Mouse (Mus musculus): Measurements from ENCODE around the gene Dnaic2. TPM values are rescaled to one million over a fixed set of nuclear protein-coding genes. Genes with fewer than 3 reads are reported as not detected.

Dnaic2 gene
- polyA plus RNA-seq, 1 experiment: 1.7 TPM

DNA sequence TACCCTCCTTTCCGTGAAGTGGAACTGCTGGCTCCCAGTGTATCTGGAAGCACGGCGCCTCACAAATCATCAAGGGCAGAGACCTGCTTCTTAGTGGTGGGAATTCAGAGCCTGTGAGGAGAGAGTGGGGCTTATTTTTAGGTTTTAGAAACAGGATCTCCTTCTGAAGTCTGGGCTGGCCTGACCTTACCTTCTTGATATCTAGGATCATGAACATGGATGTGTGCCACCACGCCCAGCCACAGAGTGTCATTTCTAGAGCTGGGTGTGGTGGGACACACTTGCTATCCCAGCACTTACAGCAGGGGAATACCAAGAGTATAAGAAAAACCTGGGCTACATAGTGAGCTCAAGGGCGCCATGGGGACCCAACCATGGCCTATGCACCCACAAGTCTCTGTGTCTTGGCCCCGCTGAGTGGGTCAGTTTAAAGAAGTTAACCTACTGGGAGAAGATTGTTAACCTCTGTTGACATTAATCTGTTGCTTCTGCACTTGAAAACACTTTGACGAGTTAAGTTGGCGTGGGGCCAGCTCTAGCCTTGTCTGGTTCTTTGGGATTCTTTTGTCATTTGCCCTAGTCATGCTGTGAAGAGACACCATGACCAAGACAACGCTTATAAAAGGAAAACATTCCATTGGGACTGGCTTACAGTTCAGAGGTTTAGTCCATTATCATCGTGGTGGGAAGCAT is 44.0 kb upstream of the Dnaic2 start:
- H3K27ac ChIP-seq (ENCODE audit: insufficient read depth, low read length): peak overlapping the region; percentile 18; the same call in 1 of the 2 replicates
- TF ChIP-seq POLR2A (IDR thresholded peaks at IDR 0.05; ENCODE audit: insufficient read depth, low read length): no peak
- no peaks in the 10 kb centered on the region for H3K36me3 ChIP-seq (ENCODE audit: control insufficient read depth, insufficient read depth, low read length, poor library complexity, severe bottlenecking)
- no peak overlapping the region for H3K9ac ChIP-seq (ENCODE audit: low read depth, poor library complexity, severe bottlenecking)
- no peaks in the 10 kb centered on the region for H3K9me3 ChIP-seq (replicated peaks; ENCODE audit: control insufficient read depth, insufficient read depth, low read length, poor library complexity, severe bottlenecking)
- no peaks in the 10 kb centered on the region for H3K27me3 ChIP-seq (ENCODE audit: control insufficient read depth, insufficient read depth, low read length, poor library complexity, severe bottlenecking)
- peaks cover 9% of the 10 kb centered on the region for H3K4me1 ChIP-seq (ENCODE audit: control insufficient read depth, insufficient read depth, low read length)
- no peak overlapping the region for H3K4me3 ChIP-seq (ENCODE audit: low read depth, low read length)

DNA sequence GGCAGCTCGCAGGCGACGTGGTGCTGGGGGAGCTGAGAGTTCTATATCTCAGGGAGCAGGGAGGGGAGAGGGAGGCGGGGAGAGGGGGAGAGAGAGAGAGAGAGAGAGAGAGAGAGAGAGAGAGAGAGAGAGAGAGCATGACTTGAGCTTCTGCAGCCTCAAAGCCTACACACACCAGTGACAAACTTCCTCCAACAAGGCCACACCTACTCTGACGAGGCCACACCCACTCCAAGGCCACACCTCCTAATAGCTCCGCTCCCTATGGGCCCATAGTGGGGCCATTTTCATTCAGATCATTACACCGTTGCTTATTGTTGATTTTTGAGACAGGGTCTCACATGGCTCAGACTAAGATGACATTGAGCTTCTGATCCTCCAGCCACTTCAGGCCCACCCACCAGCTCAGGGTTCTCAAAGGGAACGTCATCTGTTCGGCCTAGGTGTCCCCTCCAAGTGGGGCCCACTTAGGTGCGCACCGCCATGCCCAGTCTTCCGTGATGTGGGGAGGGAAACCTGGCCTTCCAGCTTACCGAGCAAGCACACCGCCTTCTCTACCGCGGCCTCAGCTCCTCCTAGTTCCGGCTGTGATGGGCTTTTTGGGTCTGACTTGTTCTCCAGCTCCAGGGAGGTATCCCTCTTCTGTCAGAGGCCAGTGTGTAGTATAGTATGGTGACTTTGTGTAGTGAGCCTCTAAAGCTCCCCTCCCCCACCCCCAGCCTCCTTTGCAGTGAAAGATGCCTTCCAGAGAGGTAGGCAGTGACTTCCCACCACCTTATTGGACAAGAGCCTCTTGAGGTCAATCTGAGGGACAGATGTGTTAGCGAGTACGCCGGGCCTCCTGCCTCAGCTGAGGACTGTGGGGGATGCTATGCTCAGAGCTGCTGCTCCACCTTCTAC is 43.2 kb upstream of the Dnaic2 start:
- no peaks in the 10 kb centered on the region for H3K9me3 ChIP-seq (replicated peaks; ENCODE audit: control insufficient read depth, insufficient read depth, low read length, poor library complexity, severe bottlenecking)
- H3K4me3 ChIP-seq (ENCODE audit: low read depth, low read length): peak overlapping the region; percentile 50
- H3K27me3 ChIP-seq (ENCODE audit: control insufficient read depth, insufficient read depth, low read length, poor library complexity, severe bottlenecking): no peaks in the 10 kb centered on the region
- peak overlapping the region; percentile 24; the same call in 1 of the 2 replicates for H3K9ac ChIP-seq (ENCODE audit: low read depth, poor library complexity, severe bottlenecking)
- TF ChIP-seq EP300 (IDR thresholded peaks at IDR 0.05; ENCODE audit: insufficient read depth, low read depth, low read length) (no peak), POLR2A (IDR thresholded peaks at IDR 0.05; ENCODE audit: insufficient read depth, low read length) (no peak), CTCF (IDR thresholded peaks at IDR 0.05; ENCODE audit: low read depth, low read length) (no peak)
- peak overlapping the region; percentile 33; the same call in 1 of the 2 replicates for H3K27ac ChIP-seq (ENCODE audit: insufficient read depth, low read length)
- H3K36me3 ChIP-seq (ENCODE audit: control insufficient read depth, insufficient read depth, low read length, poor library complexity, severe bottlenecking): no peaks in the 10 kb centered on the region
- peaks cover 9% of the 10 kb centered on the region for H3K4me1 ChIP-seq (ENCODE audit: control insufficient read depth, insufficient read depth, low read length)

DNA sequence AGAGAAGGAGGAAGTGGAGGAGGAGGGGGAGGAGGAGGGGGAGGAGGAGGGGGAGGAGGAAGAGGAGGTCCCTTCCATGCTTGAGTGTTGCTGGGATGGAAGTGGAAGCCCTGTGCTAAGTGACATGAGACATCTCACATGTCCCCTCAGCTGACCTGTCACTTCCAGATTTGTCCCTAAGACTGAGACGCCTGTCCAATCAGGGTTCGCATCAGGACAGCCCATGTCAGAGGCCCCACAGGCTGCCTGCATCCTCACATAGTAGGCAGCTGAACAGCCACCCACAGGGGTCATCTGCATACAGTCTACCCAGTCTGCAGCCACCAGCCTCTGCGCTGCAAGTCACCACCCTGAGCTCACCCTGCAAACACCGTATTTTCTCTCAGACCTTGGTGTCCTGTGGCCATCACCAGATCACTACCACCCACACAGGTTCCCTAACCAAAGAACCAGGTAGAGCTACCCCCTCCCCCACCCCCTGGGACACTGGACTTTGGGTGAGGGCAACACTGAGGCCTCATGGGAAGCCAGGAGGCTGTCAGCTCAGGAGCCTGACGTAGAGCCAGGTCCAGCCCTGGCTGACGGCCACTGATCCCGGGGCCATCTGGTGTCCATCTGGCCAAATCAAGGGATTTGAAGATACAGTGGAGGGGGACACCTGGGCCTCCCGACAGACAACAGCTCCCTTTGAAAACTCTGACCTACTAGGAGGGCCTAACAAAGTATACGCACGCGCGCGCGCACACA is 42.4 kb upstream of the Dnaic2 start:
- H3K27me3 ChIP-seq (ENCODE audit: control insufficient read depth, insufficient read depth, low read length, poor library complexity, severe bottlenecking): no peaks in the 10 kb centered on the region
- no peak overlapping the region for H3K4me3 ChIP-seq (ENCODE audit: low read depth, low read length)
- no peak overlapping the region for H3K9ac ChIP-seq (ENCODE audit: low read depth, poor library complexity, severe bottlenecking)
- H3K9me3 ChIP-seq (replicated peaks; ENCODE audit: control insufficient read depth, insufficient read depth, low read length, poor library complexity, severe bottlenecking): no peaks in the 10 kb centered on the region
- H3K4me1 ChIP-seq (ENCODE audit: control insufficient read depth, insufficient read depth, low read length): peaks cover 9% of the 10 kb centered on the region
- H3K36me3 ChIP-seq (ENCODE audit: control insufficient read depth, insufficient read depth, low read length, poor library complexity, severe bottlenecking): no peaks in the 10 kb centered on the region
- H3K27ac ChIP-seq (ENCODE audit: insufficient read depth, low read length): no peak overlapping the region
- TF ChIP-seq POLR2A (IDR thresholded peaks at IDR 0.05; ENCODE audit: insufficient read depth, low read length): no peak
- no peak for TF ChIP-seq CTCF (IDR thresholded peaks at IDR 0.05; ENCODE audit: low read depth, low read length)
- no peak for TF ChIP-seq EP300 (IDR thresholded peaks at IDR 0.05; ENCODE audit: insufficient read depth, low read depth, low read length)

DNA sequence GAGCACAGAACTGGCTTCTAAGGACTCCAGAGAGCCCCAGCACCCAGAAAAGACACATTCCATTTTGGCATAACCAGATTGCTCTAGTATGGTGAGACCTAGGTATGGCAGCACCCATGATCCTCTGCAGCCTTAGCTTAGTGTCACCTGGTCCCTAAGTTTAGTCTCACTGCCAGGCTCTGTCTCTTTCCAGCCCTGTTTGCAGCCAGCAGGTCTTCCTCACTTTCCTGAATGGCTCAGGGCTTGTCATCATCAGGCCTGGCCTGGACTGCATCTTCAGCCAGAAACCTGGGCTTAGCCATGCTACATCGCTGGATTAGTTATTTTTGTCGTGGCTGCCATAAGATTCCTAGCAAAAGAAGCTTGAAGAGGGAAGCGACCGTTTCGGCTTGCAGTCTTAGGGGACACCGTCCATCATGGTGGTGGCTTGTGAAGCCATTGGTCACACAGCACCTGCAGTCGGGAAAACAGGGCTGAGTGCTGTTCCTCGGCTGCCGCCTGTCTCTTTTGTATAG is 41.6 kb upstream of the Dnaic2 start:
- Histone ChIP-seq H3K27ac (ENCODE audit: insufficient read depth, low read length) (no peak overlapping the region), H3K27me3 (ENCODE audit: control insufficient read depth, insufficient read depth, low read length, poor library complexity, severe bottlenecking) (no peaks in the 10 kb centered on the region), H3K4me1 (ENCODE audit: control insufficient read depth, insufficient read depth, low read length) (peaks cover 9% of the 10 kb centered on the region), H3K36me3 (ENCODE audit: control insufficient read depth, insufficient read depth, low read length, poor library complexity, severe bottlenecking) (no peaks in the 10 kb centered on the region), H3K4me3 (ENCODE audit: low read depth, low read length) (no peak overlapping the region), H3K9ac (ENCODE audit: low read depth, poor library complexity, severe bottlenecking) (no peak overlapping the region), H3K9me3 (replicated peaks; ENCODE audit: control insufficient read depth, insufficient read depth, low read length, poor library complexity, severe bottlenecking) (no peaks in the 10 kb centered on the region)
- no peak for TF ChIP-seq CTCF (IDR thresholded peaks at IDR 0.05; ENCODE audit: low read depth, low read length)
- TF ChIP-seq POLR2A (IDR thresholded peaks at IDR 0.05; ENCODE audit: insufficient read depth, low read length): no peak
- no peak for TF ChIP-seq EP300 (IDR thresholded peaks at IDR 0.05; ENCODE audit: insufficient read depth, low read depth, low read length)

DNA sequence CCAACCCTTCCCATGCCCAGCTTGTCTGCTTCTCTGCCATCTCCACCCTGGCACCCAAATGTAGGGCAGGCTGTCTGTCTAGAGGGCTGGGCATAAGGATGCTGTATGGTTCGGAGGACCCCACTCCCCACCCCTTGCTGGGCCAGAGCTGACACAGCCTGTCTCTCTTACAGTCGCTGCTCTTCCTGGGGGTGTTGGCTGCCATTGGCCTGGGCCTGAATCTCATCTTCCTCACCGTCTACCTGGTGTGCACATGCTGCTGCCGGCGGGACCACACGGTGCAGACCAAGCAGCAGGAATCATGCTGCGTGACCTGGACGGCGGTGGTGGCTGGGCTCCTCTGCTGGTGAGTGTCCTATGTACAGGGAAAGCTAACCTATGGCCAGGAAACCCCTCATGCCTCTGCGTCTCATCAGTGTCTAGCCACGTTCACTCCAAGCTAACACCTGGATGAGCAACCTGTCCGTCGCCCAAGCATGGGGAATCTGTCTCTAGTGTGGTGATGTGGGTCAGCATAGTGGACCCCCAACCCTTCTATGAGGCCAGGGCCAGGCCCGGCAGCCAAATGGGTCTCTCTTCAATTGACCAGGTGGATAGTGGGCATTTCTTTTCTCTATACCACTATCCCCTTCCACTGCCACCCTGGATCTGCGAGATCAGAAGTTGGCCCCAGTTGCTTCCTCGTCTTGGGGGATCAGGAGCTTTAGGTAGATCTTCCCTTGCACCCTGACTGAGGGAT is 40.8 kb upstream of the Dnaic2 start:
- H3K27me3 ChIP-seq (ENCODE audit: control insufficient read depth, insufficient read depth, low read length, poor library complexity, severe bottlenecking): no peaks in the 10 kb centered on the region
- no peak overlapping the region for H3K4me3 ChIP-seq (ENCODE audit: low read depth, low read length)
- no peaks in the 10 kb centered on the region for H3K9me3 ChIP-seq (replicated peaks; ENCODE audit: control insufficient read depth, insufficient read depth, low read length, poor library complexity, severe bottlenecking)
- no peak overlapping the region for H3K9ac ChIP-seq (ENCODE audit: low read depth, poor library complexity, severe bottlenecking)
- no peak overlapping the region for H3K27ac ChIP-seq (ENCODE audit: insufficient read depth, low read length)
- no peaks in the 10 kb centered on the region for H3K36me3 ChIP-seq (ENCODE audit: control insufficient read depth, insufficient read depth, low read length, poor library complexity, severe bottlenecking)
- TF ChIP-seq EP300 (IDR thresholded peaks at IDR 0.05; ENCODE audit: insufficient read depth, low read depth, low read length) (no peak), CTCF (IDR thresholded peaks at IDR 0.05; ENCODE audit: low read depth, low read length) (no peak), POLR2A (IDR thresholded peaks at IDR 0.05; ENCODE audit: insufficient read depth, low read length) (no peak)
- H3K4me1 ChIP-seq (ENCODE audit: control insufficient read depth, insufficient read depth, low read length): peaks cover 12% of the 10 kb centered on the region
